Mouse (Mus musculus) thymus, postnatal 25 days (tissue): ENCODE measurements around the gene A830018L16Rik.

Experiments used
- DNase-seq: peaks from one replicate; pipeline ENCODE4 v3.0.0; 2022

A830018L16Rik gene

GRCm38 (mm10) chr1:11652773-11653172 lies 238.9 kb downstream of the A830018L16Rik start:
- DNase-seq, result no peak

GRCm38 (mm10) chr1:11657341-11658060 lies 243.6 kb downstream of the A830018L16Rik start:
- DNase-seq, result no peak

GRCm38 (mm10) chr1:11658061-11658625 lies 244.2 kb downstream of the A830018L16Rik start:
- DNase-seq, result no peak

- no peak for DNase-seq
Observed at GRCm38 (mm10) chr1:11744749-11745314, 330.9 kb downstream of the A830018L16Rik start.

GRCm38 (mm10) chr1:11748424-11748823 lies 334.5 kb downstream of the A830018L16Rik start:
- DNase-seq, result no peak

GRCm38 (mm10) chr1:11750065-11750464 lies 336.2 kb downstream of the A830018L16Rik start:
- DNase-seq, result no peak

- no peak for DNase-seq
Observed at GRCm38 (mm10) chr1:11750607-11751006, 336.7 kb downstream of the A830018L16Rik start.

- no peak for DNase-seq
Observed at GRCm38 (mm10) chr1:11751996-11752395, 338.1 kb downstream of the A830018L16Rik start.

- no peak for DNase-seq
Observed at GRCm38 (mm10) chr1:11788264-11788663, 374.4 kb downstream of the A830018L16Rik start.

GRCm38 (mm10) chr1:11792820-11793219 lies 378.9 kb downstream of the A830018L16Rik start:
- no peak for DNase-seq

- DNase-seq, result no peak
Observed at GRCm38 (mm10) chr1:11795666-11796065, 381.8 kb downstream of the A830018L16Rik start.

GRCm38 (mm10) chr1:11872847-11873246 lies 458.9 kb downstream of the A830018L16Rik start:
- no peak for DNase-seq

GRCm38 (mm10) chr1:11873573-11873972 lies 459.7 kb downstream of the A830018L16Rik start:
- no peak for DNase-seq

- no peak for DNase-seq
Observed at GRCm38 (mm10) chr1:11881706-11882105, 467.8 kb downstream of the A830018L16Rik start.

GRCm38 (mm10) chr1:11895715-11896114 lies 481.8 kb downstream of the A830018L16Rik start:
- no peak for DNase-seq

GRCm38 (mm10) chr1:11915873-11916272 lies 502.0 kb downstream of the A830018L16Rik start:
- DNase-seq, result no peak

GRCm38 (mm10) chr1:11936984-11937383 lies 523.1 kb downstream of the A830018L16Rik start:
- no peak for DNase-seq

GRCm38 (mm10) chr1:11959421-11960206 lies 545.7 kb downstream of the A830018L16Rik start:
- DNase-seq, result no peak

- no peak for DNase-seq
Observed at GRCm38 (mm10) chr1:11982590-11983136, 568.8 kb downstream of the A830018L16Rik start.

GRCm38 (mm10) chr1:11990011-11990410 lies 576.1 kb downstream of the A830018L16Rik start:
- DNase-seq, result no peak

GRCm38 (mm10) chr1:11996297-11996878 lies 582.5 kb downstream of the A830018L16Rik start:
- no peak for DNase-seq

- no peak for DNase-seq
Observed at GRCm38 (mm10) chr1:11997574-11997973, 583.7 kb downstream of the A830018L16Rik start.

GRCm38 (mm10) chr1:12000557-12000956 lies 586.7 kb downstream of the A830018L16Rik start:
- DNase-seq, result no peak
